ENCODE assay signal across 8 mouse cellular contexts in the genomic region with DNA sequence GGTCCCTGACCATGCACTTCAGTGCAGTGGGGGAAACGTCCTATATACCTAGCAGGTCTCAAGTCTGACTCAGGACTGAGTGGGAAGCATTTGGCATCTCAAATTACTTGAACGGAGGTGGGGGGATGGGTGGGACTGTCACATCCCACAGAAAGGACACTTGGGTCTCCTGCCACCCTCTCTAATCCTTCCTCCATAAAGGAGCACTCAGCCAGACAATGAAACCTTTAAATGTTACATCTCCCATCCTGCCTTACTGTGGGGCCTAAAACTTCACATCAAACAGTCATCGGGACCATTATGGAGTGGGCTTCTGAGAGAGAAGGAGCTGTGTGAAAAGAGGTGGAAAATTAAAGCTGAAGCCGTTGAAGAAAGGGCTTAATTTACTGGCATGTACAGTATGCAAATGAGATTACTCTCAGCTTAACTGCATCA.
DNase-seq lines count a peak whose midpoint lies in the region; ATAC-seq lines count a peak whose summit lies in the region.

No protein-coding gene starts in this region.

- DNase-seq in heart, adult 8-10 months (ENCODE audit: low spot score) = no peak
- DNase-seq in 3T3-L1 (ENCODE audit: low read depth, low spot score) = peak; percentile 20
- peak; percentile 67 for DNase-seq in embryo, embryonic 10.5 days (ENCODE audit: low spot score)
- no peak for DNase-seq in T-cell, adult 2 months (ENCODE audit: low spot score)
- no peak for DNase-seq in cerebellum, postnatal 4 days (ENCODE audit: low spot score in 2 of 2)
- DNase-seq in adipocyte (ENCODE audit: low spot score) = no peak

- peak overlapping the region; percentile 60 for H3K4me2 ChIP-seq in heart, embryonic 13.5 days
- no peak overlapping the region for H3K4me2 ChIP-seq in hindbrain, embryonic 16.5 days (ENCODE audit: low read length)

- H3K27ac ChIP-seq in heart, embryonic 13.5 days (replicated peaks) = peak overlapping the region; percentile 96
- no peak overlapping the region for H3K27ac ChIP-seq in hindbrain, embryonic 16.5 days (ENCODE audit: low read depth, low read length)

- 11% methylated on average over 4 of the region's 4 CpGs for WGBS in heart, embryonic 13.5 days
- WGBS in hindbrain, embryonic 16.5 days = 5% methylated on average over 4 of the region's 4 CpGs

- no peaks in the 10 kb centered on the region for H3K36me3 ChIP-seq in heart, embryonic 13.5 days
- no peaks in the 10 kb centered on the region for H3K36me3 ChIP-seq in hindbrain, embryonic 16.5 days (ENCODE audit: control insufficient read depth, insufficient read depth, low read length)

- no peaks in the 10 kb centered on the region for H3K27me3 ChIP-seq in heart, embryonic 13.5 days (replicated peaks)
- peaks cover 2% of the 10 kb centered on the region; the same call in 1 of the 2 replicates for H3K27me3 ChIP-seq in hindbrain, embryonic 16.5 days (replicated peaks; ENCODE audit: control insufficient read depth, insufficient read depth, low read length)

- H3K9me3 ChIP-seq in heart, embryonic 13.5 days = no peaks in the 10 kb centered on the region
- no peaks in the 10 kb centered on the region for H3K9me3 ChIP-seq in hindbrain, embryonic 16.5 days (ENCODE audit: control insufficient read depth, low read length)

- ATAC-seq in heart, embryonic 13.5 days (ENCODE audit: extremely low read depth, insufficient number of reproducible peaks, low FRiP score, low TSS enrichment) = no peak
- 0 out of 2 replicates have a peak, but pooled peaks have one; percentile 57 for ATAC-seq in hindbrain, embryonic 16.5 days

- H3K4me1 ChIP-seq in heart, embryonic 13.5 days = peaks cover 92% of the 10 kb centered on the region
- H3K4me1 ChIP-seq in hindbrain, embryonic 16.5 days (ENCODE audit: control insufficient read depth, insufficient read depth, low read depth, low read length) = peaks cover 15% of the 10 kb centered on the region

- no peak overlapping the region for H3K4me3 ChIP-seq in heart, embryonic 13.5 days
- no peak overlapping the region for H3K4me3 ChIP-seq in hindbrain, embryonic 16.5 days (ENCODE audit: low read length)

- H3K9ac ChIP-seq in heart, embryonic 13.5 days = peak overlapping the region; percentile 72
- H3K9ac ChIP-seq in hindbrain, embryonic 16.5 days (ENCODE audit: low read depth, low read length) = no peak overlapping the region

Comparison
In these comparisons a context has a peak if more than half of its experiments do, and no peak if none do; other contexts are left out.
1. DNase-seq: peak in 3T3-L1 (single experiment) and embryo, embryonic 10.5 days (single experiment); none in heart, adult 8-10 months (single experiment), T-cell, adult 2 months (single experiment), cerebellum, postnatal 4 days (0 of 2) and adipocyte (single experiment).